Mouse (Mus musculus) embryonic fibroblast, embryonic 13.5 days (primary cell): ENCODE results near the gene Rasal1.

ENCODE experiments used
- CTCF ChIP-seq: IDR thresholded peaks from 2 replicates; pipeline ENCODE4 v1.5.1; 2011; ENCODE audit warnings: mild to moderate bottlenecking, control low read depth, low read length, moderate library complexity, borderline replicate concordance; ENCODE audit not compliant: insufficient read depth
- POLR2A ChIP-seq: IDR thresholded peaks from 2 replicates; pipeline ENCODE4 v1.6.1; 2011; ENCODE audit warnings: low read depth, mild to moderate bottlenecking, control low read depth, low read length, moderate library complexity

GRCm38 (mm10) chr5:120604839-120605238 lies 43.8 kb upstream of the Rasal1 start:
- TF ChIP-seq POLR2A (no peak), CTCF (peak; percentile 48; the same call in 1 of the 2 replicates)
